Mouse (Mus musculus) midbrain, embryonic 11.5 days (tissue): ENCODE results near the gene Copb1. TPM values are rescaled to one million over a fixed set of nuclear protein-coding genes. Genes with fewer than 3 reads are reported as not detected.

Source experiments
- ATAC-seq: fragments of 200-750 bp; cut with Nextera tagmentation; 2 replicates; pipeline ENCODE4 v1.8.0; 2017; ENCODE audit warnings: moderate TSS enrichment, moderate library complexity; ENCODE audit not compliant: low FRiP score
- DNase-seq: peaks from one replicate; pipeline ENCODE4 v3.0.0; 2015; ENCODE audit warnings: low spot score; ENCODE audit errors: missing footprints
- H3K27ac ChIP-seq: fragments of 300-500 bp; sonication (generic); 2 replicates; pipeline ENCODE4 v1.5.1; 2014; ENCODE audit warnings: low read depth, low read length
- H3K27me3 ChIP-seq: fragments of 300-500 bp; sonication (generic); 2 replicates; pipeline ENCODE4 v1.6.1; 2014; ENCODE audit warnings: mild to moderate bottlenecking, low read length, moderate library complexity, mixed read lengths; ENCODE audit not compliant: control insufficient read depth, insufficient read depth
- H3K36me3 ChIP-seq: fragments of 300-500 bp; sonication (generic); 2 replicates; pipeline ENCODE4 v1.6.1; 2014; ENCODE audit warnings: mild to moderate bottlenecking, low read length, moderate library complexity, mixed read lengths; ENCODE audit not compliant: control insufficient read depth, insufficient read depth
- H3K4me1 ChIP-seq: fragments of 300-500 bp; sonication (generic); 2 replicates; pipeline ENCODE4 v1.6.1; 2014; ENCODE audit warnings: low read length; ENCODE audit not compliant: control insufficient read depth, insufficient read depth
- H3K4me2 ChIP-seq: fragments of 300-500 bp; sonication (generic); 2 replicates; pipeline ENCODE4 v1.6.1; 2014; ENCODE audit warnings: mild to moderate bottlenecking, moderate library complexity
- H3K4me3 ChIP-seq: fragments of 300-500 bp; sonication (generic); 2 replicates; pipeline ENCODE4 v1.5.1; 2014; ENCODE audit warnings: low read depth, low read length
- H3K9ac ChIP-seq: fragments of 300-500 bp; sonication (generic); 2 replicates; pipeline ENCODE4 v1.6.1; 2014; ENCODE audit warnings: low read length
- H3K9me3 ChIP-seq: fragments of 300-500 bp; sonication (generic); 2 replicates; pipeline ENCODE4 v1.6.1; 2016; ENCODE audit warnings: low read length; ENCODE audit not compliant: control insufficient read depth
- WGBS: fragments of 180-500 bp; shearing (Covaris S2); extraction: QIAGEN DNeasy Blood & Tissue Kit; methylation state at CpG from one replicate; pipeline ENCODE4 v1.1.7; 2014; 5-methylcytosine and 5-hydroxymethylcytosine counted together
- polyA plus RNA-seq: library from polyadenylated mRNA; unstranded; fragments of >200 nt; fragmentation: Nextera tagmentation; extraction: Ambion mirVana; gene quantifications from 2 replicates; pipeline ENCODE4 v1.2.1, GENCODE M21; 2014

Gene Copb1
- polyA plus RNA-seq = 117 and 140 TPM in 2 replicates

GRCm38 (mm10) chr7:114253885-114254833 lies at the start of gene Copb1:
Copb1 (minus strand) TSS chr7:114254711.
- DNase-seq (peak; percentile 97), ATAC-seq (peak; percentile 98)
- H3K4me1 ChIP-seq = no peaks in the 10 kb centered on the region
- peak within 1 kb of the TSS; percentile 94 for H3K4me3 ChIP-seq
- H3K27ac ChIP-seq = no peak within 1 kb of the TSS
- no peaks in the 10 kb centered on the region for H3K27me3 ChIP-seq
- 4% methylated on average over 67 of the region's 75 CpGs for WGBS
- H3K9me3 ChIP-seq = no peaks in the 10 kb centered on the region
- peak within 1 kb of the TSS; percentile 92 for H3K9ac ChIP-seq
- peak within 1 kb of the TSS; percentile 75 for H3K4me2 ChIP-seq
- peaks cover 13% of the 10 kb centered on the region for H3K36me3 ChIP-seq

DNA sequence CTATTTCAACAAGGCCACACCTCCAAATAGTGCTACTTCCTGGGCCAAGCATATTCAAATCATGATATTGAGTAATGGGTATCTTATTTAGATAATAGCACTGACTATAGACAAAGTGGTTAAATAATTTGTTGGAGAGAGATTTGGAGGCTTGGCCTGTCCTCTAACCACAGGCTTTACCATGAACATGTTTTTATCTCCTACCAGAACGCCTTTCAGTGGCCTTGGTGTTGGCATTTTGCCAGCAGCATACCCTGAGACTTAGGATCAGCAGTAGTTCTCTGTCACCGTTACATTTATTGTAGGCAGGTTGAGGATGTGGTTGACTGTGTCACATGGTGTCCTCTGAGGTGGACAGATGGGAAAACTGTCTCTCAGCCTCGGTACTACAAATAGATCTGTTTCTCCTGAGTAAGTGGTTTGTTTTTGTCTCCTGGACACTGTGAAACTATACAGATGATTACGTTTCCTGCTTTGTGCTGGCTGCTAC lies 46.8 kb upstream of the Copb1 start:
- Histone ChIP-seq H3K9ac (no peak overlapping the region), H3K27ac (no peak overlapping the region), H3K4me2 (no peak overlapping the region), H3K36me3 (no peaks in the 10 kb centered on the region), H3K4me1 (no peaks in the 10 kb centered on the region), H3K4me3 (no peak overlapping the region), H3K27me3 (no peaks in the 10 kb centered on the region), H3K9me3 (no peaks in the 10 kb centered on the region)
- 79% methylated on average over 4 of the region's 4 CpGs for WGBS
- DNase-seq = no peak
- no peak for ATAC-seq

- ATAC-seq = no peak
Observed at GRCm38 (mm10) chr7:114300782-114301181, 46.3 kb upstream of the Copb1 start.

DNA sequence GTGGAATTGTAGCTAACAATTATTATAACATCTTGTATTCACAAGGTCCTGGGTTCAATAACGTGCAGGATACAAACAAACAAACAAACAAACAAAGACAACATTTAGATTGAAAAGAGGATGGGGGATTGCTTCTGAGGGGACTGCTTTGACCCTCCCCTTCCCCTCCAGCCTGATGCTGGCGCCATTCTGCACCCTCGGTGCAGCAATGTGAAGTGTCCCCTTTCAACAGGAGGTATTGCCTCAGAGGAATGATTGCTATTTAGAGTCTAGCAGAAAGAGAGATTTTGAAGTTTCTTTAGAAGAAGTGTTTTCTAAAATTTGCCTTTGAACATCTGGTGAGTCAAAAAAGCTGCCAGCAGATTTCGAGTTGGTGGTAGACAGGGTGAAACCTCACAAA lies 44.7 kb upstream of the Copb1 start:
- Histone ChIP-seq H3K4me1 (no peaks in the 10 kb centered on the region), H3K36me3 (no peaks in the 10 kb centered on the region), H3K4me3 (no peak overlapping the region), H3K27ac (no peak overlapping the region), H3K4me2 (no peak overlapping the region), H3K9me3 (no peaks in the 10 kb centered on the region), H3K27me3 (no peaks in the 10 kb centered on the region), H3K9ac (no peak overlapping the region)
- ATAC-seq = no peak
- WGBS = 68% methylated on average over 4 of the region's 4 CpGs
- DNase-seq = no peak

More at GRCm38 (mm10) chr7:114300782-114301181, 46.3 kb upstream of the Copb1 start:
- H3K4me1 ChIP-seq = no peaks in the 10 kb centered on the region
- H3K4me2 ChIP-seq = no peak overlapping the region
- no peaks in the 10 kb centered on the region for H3K9me3 ChIP-seq
- H3K27me3 ChIP-seq = no peaks in the 10 kb centered on the region
- no peak for DNase-seq
- no peak overlapping the region for H3K4me3 ChIP-seq
- H3K27ac ChIP-seq = no peak overlapping the region
- WGBS = 80% methylated on average over 2 of the region's 2 CpGs
- H3K36me3 ChIP-seq = no peaks in the 10 kb centered on the region
- H3K9ac ChIP-seq = no peak overlapping the region

DNA sequence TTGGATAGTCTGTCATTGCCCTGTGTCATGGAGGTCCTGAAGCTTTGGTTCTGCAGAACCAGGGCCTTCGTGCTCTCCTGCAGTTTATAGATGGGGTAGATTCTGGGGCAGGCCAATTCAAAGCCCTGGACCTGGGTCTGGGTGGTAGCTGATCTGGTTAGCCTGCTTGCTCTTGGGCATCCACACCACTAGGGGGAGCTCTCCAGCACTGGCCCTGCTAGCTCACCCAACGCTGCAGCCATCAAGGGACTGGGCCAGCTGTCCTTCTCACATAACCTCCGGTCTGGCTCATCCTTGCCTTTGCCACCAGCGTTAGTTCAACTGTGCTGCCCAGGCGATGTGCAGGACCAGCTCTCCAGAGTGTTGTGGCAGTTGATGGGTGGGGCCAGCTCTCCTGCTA lies 40.2 kb upstream of the Copb1 start:
- H3K4me1 ChIP-seq = peaks cover 8% of the 10 kb centered on the region

GRCm38 (mm10) chr7:114293903-114294302 lies 39.4 kb upstream of the Copb1 start:
- DNase-seq = no peak
- H3K27me3 ChIP-seq = no peaks in the 10 kb centered on the region
- H3K4me2 ChIP-seq = no peak overlapping the region
- H3K9ac ChIP-seq = no peak overlapping the region
- no peak for ATAC-seq
- no peak overlapping the region for H3K4me3 ChIP-seq
- H3K4me1 ChIP-seq = peaks cover 8% of the 10 kb centered on the region
- no peaks in the 10 kb centered on the region for H3K9me3 ChIP-seq
- 77% methylated on average over 5 of the region's 5 CpGs for WGBS
- H3K27ac ChIP-seq = no peak overlapping the region
- H3K36me3 ChIP-seq = no peaks in the 10 kb centered on the region

More for the DNA sequence above, 40.2 kb upstream of the Copb1 start:
- H3K36me3 ChIP-seq = no peaks in the 10 kb centered on the region
- no peaks in the 10 kb centered on the region for H3K27me3 ChIP-seq
- no peak overlapping the region for H3K27ac ChIP-seq
- no peak overlapping the region for H3K4me3 ChIP-seq
- H3K9ac ChIP-seq = no peak overlapping the region
- no peaks in the 10 kb centered on the region for H3K9me3 ChIP-seq
- H3K4me2 ChIP-seq = no peak overlapping the region
- WGBS = 87% methylated on average over 5 of the region's 5 CpGs
- ATAC-seq = no peak
- DNase-seq = no peak

DNA sequence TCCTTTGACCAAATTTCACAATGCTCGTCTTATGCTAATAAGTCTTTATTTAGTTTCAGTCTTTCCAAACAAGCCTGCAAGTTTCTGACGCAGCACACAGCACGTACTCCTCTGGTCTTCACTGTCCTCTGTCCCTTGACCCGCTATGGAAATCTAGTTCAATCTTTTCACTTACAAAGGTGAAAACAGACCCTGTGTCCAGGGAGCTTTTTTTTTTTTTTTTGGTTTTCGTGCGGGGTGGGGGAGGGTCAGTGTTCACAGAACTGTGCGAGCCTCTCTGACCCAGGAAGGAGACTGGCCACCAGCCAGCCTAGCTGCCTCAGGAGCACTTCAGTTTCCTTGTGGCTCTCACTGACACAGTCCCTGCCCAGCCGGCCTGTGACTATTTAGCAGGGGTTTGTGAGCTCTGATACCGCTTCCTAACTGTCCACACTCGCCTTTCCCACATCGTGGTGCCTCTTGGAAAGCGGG lies 38.0 kb upstream of the Copb1 start:
- Histone ChIP-seq H3K27me3 (no peaks in the 10 kb centered on the region), H3K36me3 (no peaks in the 10 kb centered on the region), H3K9me3 (no peaks in the 10 kb centered on the region), H3K4me1 (peaks cover 8% of the 10 kb centered on the region), H3K9ac (peak overlapping the region; percentile 48), H3K27ac (no peak overlapping the region), H3K4me2 (peak overlapping the region; percentile 39), H3K4me3 (0 out of 2 replicates have a peak overlapping the region, but pooled peaks have one; percentile 9)
- DNase-seq (peak; percentile 89), ATAC-seq (peak; percentile 76)
- 9% methylated on average over 12 of the region's 12 CpGs for WGBS

DNA sequence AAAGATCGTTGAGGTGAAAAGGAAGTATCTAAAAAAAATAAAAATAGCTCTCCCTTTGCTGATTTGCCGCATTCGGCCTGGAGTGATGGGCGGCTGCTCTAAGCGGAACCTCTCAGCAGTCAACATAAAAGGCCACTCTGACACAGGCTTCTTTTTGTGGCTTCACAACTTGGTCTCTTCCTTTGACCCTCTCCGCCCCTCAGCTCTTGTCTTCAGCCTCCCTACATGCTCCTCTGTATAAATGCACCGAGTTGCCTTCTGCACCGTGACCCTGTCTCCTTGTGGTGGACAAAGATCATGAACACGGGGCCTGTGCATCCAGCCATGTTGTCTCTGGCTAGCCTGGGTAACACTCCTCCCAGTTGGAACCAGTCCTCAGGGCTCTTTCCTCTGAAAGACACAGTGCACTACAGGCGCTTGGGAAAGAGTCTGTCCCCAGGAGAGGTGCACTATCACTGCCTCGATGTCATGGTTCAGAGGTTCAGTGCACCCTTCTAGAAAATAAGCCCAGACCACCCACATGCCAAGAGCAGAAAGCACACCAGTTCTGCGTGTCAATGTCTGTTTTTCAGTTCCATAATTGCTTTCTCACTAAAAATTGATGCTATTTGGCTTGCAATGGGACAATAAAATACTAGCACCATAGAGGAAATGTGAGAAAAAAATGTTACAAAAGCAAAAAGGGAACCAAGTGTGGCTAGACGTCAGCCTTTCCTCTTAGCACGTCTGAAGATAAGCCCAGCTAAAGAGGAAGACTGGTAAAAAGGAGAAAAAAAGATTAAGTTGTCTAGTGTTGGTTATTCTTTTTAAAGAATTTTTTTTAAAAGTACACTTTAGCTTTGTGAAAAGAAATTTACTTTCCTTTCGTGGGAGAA lies 37.2 kb upstream of the Copb1 start:
- Histone ChIP-seq H3K9me3 (no peaks in the 10 kb centered on the region), H3K9ac (no peak overlapping the region), H3K36me3 (no peaks in the 10 kb centered on the region), H3K27me3 (no peaks in the 10 kb centered on the region), H3K4me2 (peak overlapping the region; percentile 39; the same call in 1 of the 2 replicates), H3K4me1 (peaks cover 8% of the 10 kb centered on the region), H3K4me3 (no peak overlapping the region), H3K27ac (no peak overlapping the region)
- DNase-seq (peak; percentile 90), ATAC-seq (0 out of 2 replicates have a peak, but pooled peaks have one; percentile 30)
- WGBS = 21% methylated on average over 15 of the region's 15 CpGs
